Mouse (Mus musculus) midbrain, postnatal 0 days (tissue): ENCODE data around the gene Mdn1. TPM values are rescaled to one million over a fixed set of nuclear protein-coding genes. Genes with fewer than 3 reads are reported as not detected.

Source experiments
- ATAC-seq: fragments of 200-750 bp; cut with Nextera tagmentation; 2 replicates; pipeline ENCODE4 v1.8.0; 2017; ENCODE audit warnings: moderate number of reproducible peaks, mild to moderate bottlenecking, moderate TSS enrichment, moderate library complexity; ENCODE audit not compliant: low FRiP score
- DNase-seq: peaks from one replicate; pipeline ENCODE4 v3.0.0-alpha.2; 2015; ENCODE audit warnings: low spot score
- H3K27ac ChIP-seq: fragments of 300-500 bp; sonication (generic); 2 replicates; pipeline ENCODE4 v1.5.1; 2014; ENCODE audit warnings: low read depth, mild to moderate bottlenecking, low read length, mixed read lengths
- H3K27me3 ChIP-seq: fragments of 300-500 bp; sonication (generic); 2 replicates; pipeline ENCODE4 v1.6.1; 2014; ENCODE audit warnings: low read length, control low read depth, mixed read lengths; ENCODE audit not compliant: insufficient read depth
- H3K36me3 ChIP-seq: fragments of 300-500 bp; sonication (generic); 2 replicates; pipeline ENCODE4 v1.6.1; 2014; ENCODE audit warnings: low read length, control low read depth, mixed read lengths; ENCODE audit not compliant: insufficient read depth
- H3K4me1 ChIP-seq: fragments of 300-500 bp; sonication (generic); 2 replicates; pipeline ENCODE4 v1.6.1; 2014; ENCODE audit warnings: mild to moderate bottlenecking, control low read depth, antibody characterized with exemption, low read length, mixed read lengths; ENCODE audit not compliant: insufficient read depth
- H3K4me2 ChIP-seq: fragments of 300-500 bp; sonication (generic); 2 replicates; pipeline ENCODE4 v1.6.1; 2014; ENCODE audit warnings: low read depth, mild to moderate bottlenecking, low read length, mixed read lengths; ENCODE audit not compliant: poor library complexity, severe bottlenecking
- H3K4me3 ChIP-seq: fragments of 300-500 bp; sonication (generic); 2 replicates; pipeline ENCODE4 v1.5.1; 2014; ENCODE audit warnings: low read depth, mild to moderate bottlenecking, low read length, moderate library complexity
- H3K9ac ChIP-seq: fragments of 300-500 bp; sonication (generic); replicated peaks from 2 replicates; pipeline ENCODE4 v1.6.1; 2014; ENCODE audit warnings: mild to moderate bottlenecking, low read length, moderate library complexity, mixed read lengths; ENCODE audit not compliant: poor library complexity, severe bottlenecking
- H3K9me3 ChIP-seq: fragments of 300-500 bp; sonication (generic); 2 replicates; pipeline ENCODE4 v1.6.1; 2016; ENCODE audit warnings: low read length, control low read depth
- CTCF ChIP-seq: IDR thresholded peaks from 2 replicates; pipeline ENCODE4 v1.5.1; 2016; ENCODE audit warnings: antibody characterized with exemption, mild to moderate bottlenecking
- WGBS: fragments of 180-500 bp; shearing (Covaris S2); extraction: QIAGEN DNeasy Blood & Tissue Kit; methylation state at CpG from one replicate; pipeline ENCODE4 v1.1.7; 2014; 5-methylcytosine and 5-hydroxymethylcytosine counted together
- polyA plus RNA-seq: library from polyadenylated mRNA; unstranded; fragments of >200 nt; fragmentation: Nextera tagmentation; extraction: Ambion mirVana; gene quantifications from 2 replicates; pipeline ENCODE4 v1.2.1, GENCODE M21; 2015
- total RNA-seq: library from RNA; depleted of rRNA; stranded (reverse); fragments of >200 nt; gene quantifications from 2 replicates; pipeline ENCODE4 v1.2.3, GENCODE M21; 2014

The Mdn1 gene
- total and polyA plus RNA-seq, 2 experiments from 2014 or later, result 10.1 to 26.8 TPM

GRCm38 (mm10) chr4:32757430-32757829 is 100.5 kb downstream of the Mdn1 start:
- H3K36me3 ChIP-seq, result peaks cover 56% of the 10 kb centered on the region

GRCm38 (mm10) chr4:32767471-32767870 is 110.6 kb downstream of the Mdn1 start:
- Histone ChIP-seq H3K27me3 (no peaks in the 10 kb centered on the region), H3K27ac (no peak overlapping the region), H3K36me3 (peaks cover 39% of the 10 kb centered on the region), H3K4me3 (no peak overlapping the region), H3K9me3 (no peaks in the 10 kb centered on the region), H3K4me2 (no peak overlapping the region), H3K4me1 (no peaks in the 10 kb centered on the region), H3K9ac (no peak overlapping the region)
- no peak for TF ChIP-seq CTCF
- WGBS, result 79% methylated on average over 7 of the region's 7 CpGs
- ATAC-seq, result no peak
- no peak for DNase-seq

More at GRCm38 (mm10) chr4:32757430-32757829, 100.5 kb downstream of the Mdn1 start:
- no peaks in the 10 kb centered on the region for H3K4me1 ChIP-seq
- H3K27me3 ChIP-seq, result no peaks in the 10 kb centered on the region
- no peak overlapping the region for H3K4me3 ChIP-seq
- H3K4me2 ChIP-seq, result no peak overlapping the region
- WGBS, result 93% methylated on average over 2 of the region's 2 CpGs
- DNase-seq (no peak), ATAC-seq (no peak)
- H3K9ac ChIP-seq, result no peak overlapping the region
- H3K9me3 ChIP-seq, result no peaks in the 10 kb centered on the region
- no peak overlapping the region for H3K27ac ChIP-seq
- no peak for TF ChIP-seq CTCF

- H3K36me3 ChIP-seq, result peaks cover 39% of the 10 kb centered on the region
- DNase-seq, result no peak
- no peak for TF ChIP-seq CTCF
- no peak overlapping the region for H3K4me2 ChIP-seq
- ATAC-seq, result no peak
- H3K9me3 ChIP-seq, result no peaks in the 10 kb centered on the region
- H3K27me3 ChIP-seq, result no peaks in the 10 kb centered on the region
- no peaks in the 10 kb centered on the region for H3K4me1 ChIP-seq
- H3K9ac ChIP-seq, result no peak overlapping the region
- WGBS, result 97% methylated on average over 10 of the region's 10 CpGs
- H3K27ac ChIP-seq, result no peak overlapping the region
- H3K4me3 ChIP-seq, result no peak overlapping the region
Measured at GRCm38 (mm10) chr4:32768046-32768445, 111.1 kb downstream of the Mdn1 start.

GRCm38 (mm10) chr4:32770284-32770810 is 113.4 kb downstream of the Mdn1 start:
- Histone ChIP-seq H3K4me1 (no peaks in the 10 kb centered on the region), H3K9me3 (no peaks in the 10 kb centered on the region), H3K27ac (no peak overlapping the region), H3K36me3 (peaks cover 49% of the 10 kb centered on the region), H3K9ac (no peak overlapping the region), H3K27me3 (no peaks in the 10 kb centered on the region), H3K4me2 (no peak overlapping the region), H3K4me3 (no peak overlapping the region)
- no peak for DNase-seq
- TF ChIP-seq CTCF, result peak; percentile 61
- WGBS, result 99% methylated on average over 7 of the region's 7 CpGs
- no peak for ATAC-seq

- H3K27ac ChIP-seq, result no peak overlapping the region
- peaks cover 10% of the 10 kb centered on the region for H3K36me3 ChIP-seq
- ATAC-seq (no peak), DNase-seq (no peak)
- H3K4me2 ChIP-seq, result no peak overlapping the region
- H3K9ac ChIP-seq, result no peak overlapping the region
- no peak for TF ChIP-seq CTCF
- H3K4me3 ChIP-seq, result no peak overlapping the region
- WGBS, result 86% methylated on average over 4 of the region's 4 CpGs
- no peaks in the 10 kb centered on the region for H3K27me3 ChIP-seq
- H3K4me1 ChIP-seq, result no peaks in the 10 kb centered on the region
- H3K9me3 ChIP-seq, result no peaks in the 10 kb centered on the region
Measured at GRCm38 (mm10) chr4:32779996-32780395, 123.1 kb downstream of the Mdn1 start.

GRCm38 (mm10) chr4:32787110-32787509 is 130.2 kb downstream of the Mdn1 start:
- Histone ChIP-seq H3K36me3 (no peaks in the 10 kb centered on the region), H3K9ac (no peak overlapping the region), H3K4me3 (no peak overlapping the region), H3K4me1 (no peaks in the 10 kb centered on the region), H3K4me2 (no peak overlapping the region), H3K9me3 (no peaks in the 10 kb centered on the region), H3K27me3 (no peaks in the 10 kb centered on the region), H3K27ac (no peak overlapping the region)
- DNase-seq (no peak), ATAC-seq (no peak)
- no peak for TF ChIP-seq CTCF
- WGBS, result 91% methylated on average over 1 of the region's 1 CpGs
